Mouse (Mus musculus): ENCODE results near the gene Cerk. TPM values are rescaled to one million over a fixed set of nuclear protein-coding genes. Genes with fewer than 3 reads are reported as not detected.

Cerk gene
- 6.1 and 6.3 TPM in 2 replicates for polyA plus RNA-seq (2012; rRNA removed)

DNA sequence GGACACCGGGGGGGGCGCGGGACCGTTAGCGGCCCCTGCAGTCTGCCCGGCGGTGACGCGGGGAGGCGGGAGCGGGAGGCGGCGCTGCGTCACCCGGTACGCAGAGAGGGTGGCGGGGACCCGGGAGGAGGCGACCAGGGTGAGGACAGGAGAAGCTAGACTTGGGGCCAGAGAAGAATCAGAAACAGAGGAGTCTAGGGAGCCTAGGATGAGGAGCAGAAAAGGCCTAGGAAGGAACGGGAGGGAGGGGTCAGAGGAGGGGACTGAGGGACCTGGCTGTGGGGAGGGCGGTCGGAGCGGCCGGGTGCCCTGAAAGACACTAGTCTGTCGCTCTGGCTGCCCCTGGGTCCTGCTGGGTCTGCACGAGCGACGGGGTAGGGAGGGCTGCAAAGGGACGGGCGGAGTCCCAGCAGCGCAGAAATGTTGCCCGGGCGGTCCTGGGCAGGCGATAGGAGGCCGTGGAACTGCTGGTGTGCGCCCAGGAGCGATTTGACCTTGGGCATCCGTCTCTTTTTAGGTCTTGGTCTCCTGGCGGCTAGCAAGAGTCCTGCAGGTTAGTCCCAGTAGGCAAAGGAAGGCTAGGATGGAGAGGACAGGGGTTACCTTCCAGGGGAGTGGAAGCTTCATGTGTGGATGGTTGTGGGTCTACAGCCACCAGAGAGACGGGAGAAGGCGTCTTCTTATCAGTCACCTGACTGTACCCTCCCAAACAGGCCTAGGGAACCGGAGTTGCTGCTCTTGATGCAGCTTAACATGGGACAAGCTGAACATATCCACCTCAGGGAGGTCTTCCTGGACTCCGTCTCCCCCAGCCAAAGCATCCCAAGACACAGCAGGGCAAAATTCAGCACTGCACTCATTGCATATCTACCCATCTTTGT lies at the start of gene Cerk:
Gene Cerk, minus strand, starts transcription at position 453 of the 881 bp plus-strand sequence.

DNA sequence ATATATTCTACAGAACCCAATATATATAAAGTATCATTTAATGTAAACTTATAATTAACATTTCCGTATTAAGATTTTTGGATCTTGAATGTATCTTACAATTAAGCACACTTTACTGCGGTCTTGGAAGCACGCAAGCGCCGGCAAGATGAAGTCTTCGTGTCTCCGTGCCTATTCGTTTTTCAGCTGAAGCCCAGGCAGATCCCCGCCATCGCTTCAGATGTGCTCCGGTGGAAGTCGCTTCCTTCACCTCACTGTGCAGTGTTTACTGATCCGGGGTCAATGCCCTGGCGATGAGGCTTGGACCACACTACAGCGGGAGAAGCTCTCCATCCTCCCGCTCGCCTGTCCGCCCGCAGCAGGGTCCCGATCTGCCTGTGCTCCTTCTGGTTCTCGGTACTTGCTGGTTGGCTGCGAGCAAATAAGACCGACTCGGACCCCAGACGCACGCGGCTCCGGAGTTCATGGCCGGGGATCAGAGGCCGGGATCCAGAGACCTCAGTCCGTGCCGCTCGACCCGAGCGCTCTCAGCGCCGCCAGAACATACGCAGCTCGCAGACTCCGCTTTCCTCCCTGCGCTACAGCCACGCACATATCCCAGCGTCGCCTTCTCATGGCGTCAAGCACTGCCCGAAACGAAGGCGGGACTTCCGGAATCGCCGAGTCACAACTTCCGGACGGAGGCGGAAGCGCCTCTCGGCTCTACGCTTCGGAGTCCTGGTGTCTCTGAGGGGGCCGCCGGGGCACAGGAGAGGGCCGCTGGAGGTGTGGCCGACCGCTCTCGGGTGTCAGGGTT lies 28.0 kb upstream of the Cerk start, which contains the start of gene Tbc1d22a:
Gene Tbc1d22a, plus strand, starts transcription at position 707 of the 796 bp plus-strand sequence.

Other genes with a start within 250 kb of the Cerk start
- 0.15 and 0.17 TPM in 2 replicates for gene Celsr1, start 152.4 kb downstream of the Cerk start, polyA plus RNA-seq (2012; rRNA removed)
- gene Gramd4, start 128.4 kb downstream of the Cerk start, polyA plus RNA-seq (2012; rRNA removed): 6.1 and 6.4 TPM in 2 replicates
- 6.5 and 6.7 TPM in 2 replicates for gene Tbc1d22a, start 28.3 kb upstream of the Cerk start, polyA plus RNA-seq (2012; rRNA removed)

Data from liver, embryonic 18 days (tissue).